Comparison of ENCODE assay signal across 46 mouse cellular contexts in the genomic region with DNA sequence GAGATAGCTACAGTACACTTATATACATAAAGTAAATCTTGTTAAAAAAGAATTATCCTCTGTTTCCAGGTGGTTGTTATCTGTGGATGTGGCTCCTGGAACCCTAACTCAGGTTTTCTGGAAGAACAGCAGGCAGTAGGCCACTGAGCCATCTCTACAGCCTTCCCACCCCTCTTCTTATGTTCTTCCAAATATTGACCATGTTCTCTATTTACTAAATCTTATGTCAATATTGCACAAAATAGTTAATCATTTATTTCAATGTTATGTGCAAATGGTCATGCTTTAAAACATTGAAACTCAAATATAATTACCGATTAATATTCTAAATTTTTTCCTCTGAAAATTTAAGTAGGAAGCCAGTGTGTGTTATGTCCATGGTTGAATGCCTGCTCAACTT. TPM values are rescaled to one million over a fixed set of nuclear protein-coding genes. Genes with fewer than 3 reads are reported as not detected.
"Had no signal": no experiment of that assay in that cellular context is flagged by ENCODE, and none has a peak within 500 bp of the region (broad histone marks: within the 10 kb centered on the region; RNA-seq: fewer than 3 reads in every experiment).

No protein-coding gene starts in this region.

- H3K4me3 ChIP-seq: left cerebral cortex, adult 2 months; limb, embryonic 10.5 days; limb, embryonic 12.5 days; limb, embryonic 13.5 days; limb, embryonic 15.5 days; liver, embryonic 13.5 days; liver, embryonic 15.5 days; lung, embryonic 15.5 days; megakaryocyte, embryonic 14.5 days; midbrain, embryonic 10.5 days; midbrain, embryonic 12.5 days; midbrain, embryonic 13.5 days; midbrain, embryonic 15.5 days; myocyte; neural tube, embryonic 12.5 days had no signal

- DNase-seq: left cerebral cortex, postnatal 4 days; liver; liver, embryonic 13.5 days; lung, adult 18-20 months; lung, adult 2 months; lung, embryonic 14.5 days; lung, postnatal 10 days; lung, postnatal 14 days; lung, postnatal 36 days; lung, postnatal 4 days; midbrain, embryonic 14.5 days had no signal

- H3K9ac ChIP-seq: limb, embryonic 12.5 days; limb, embryonic 13.5 days; limb, embryonic 15.5 days; liver, embryonic 13.5 days; liver, embryonic 14.5 days; liver, embryonic 15.5 days; lung, embryonic 14.5 days; lung, embryonic 15.5 days; midbrain, embryonic 12.5 days; midbrain, embryonic 13.5 days; midbrain, embryonic 15.5 days; neural tube, embryonic 12.5 days had no signal

- H3K4me1 ChIP-seq: limb, embryonic 10.5 days; limb, embryonic 12.5 days; limb, embryonic 13.5 days; limb, embryonic 15.5 days; liver, embryonic 13.5 days; liver, embryonic 15.5 days; lung, embryonic 15.5 days; megakaryocyte, embryonic 14.5 days; midbrain, embryonic 10.5 days; midbrain, embryonic 12.5 days; midbrain, embryonic 13.5 days; midbrain, embryonic 15.5 days; neural tube, embryonic 12.5 days had no signal

- H3K27me3 ChIP-seq: limb, embryonic 12.5 days; limb, embryonic 13.5 days; limb, embryonic 15.5 days; liver, embryonic 13.5 days; liver, embryonic 15.5 days; lung, embryonic 15.5 days; megakaryocyte, embryonic 14.5 days; midbrain, embryonic 12.5 days; midbrain, embryonic 13.5 days; midbrain, embryonic 15.5 days; neural tube, embryonic 12.5 days had no signal

- H3K27ac ChIP-seq: left cerebral cortex, adult 2 months; limb, embryonic 10.5 days; limb, embryonic 12.5 days; limb, embryonic 13.5 days; limb, embryonic 15.5 days; liver, embryonic 13.5 days; liver, embryonic 14.5 days; liver, embryonic 15.5 days; lung, embryonic 15.5 days; macrophage; midbrain, embryonic 10.5 days; midbrain, embryonic 12.5 days; midbrain, embryonic 13.5 days; midbrain, embryonic 15.5 days; neural tube, embryonic 12.5 days had no signal

- ATAC-seq: lung, postnatal 0 days; midbrain, embryonic 13.5 days; midbrain, embryonic 15.5 days; midbrain, embryonic 16.5 days had no signal

- H3K4me2 ChIP-seq: limb, embryonic 12.5 days; limb, embryonic 13.5 days; limb, embryonic 15.5 days; liver, embryonic 13.5 days; liver, embryonic 15.5 days; lung, embryonic 14.5 days; lung, embryonic 15.5 days; midbrain, embryonic 11.5 days; midbrain, embryonic 12.5 days; midbrain, embryonic 13.5 days; midbrain, embryonic 15.5 days; neural tube, embryonic 12.5 days had no signal

- H3K36me3 ChIP-seq: limb, embryonic 10.5 days; limb, embryonic 12.5 days; limb, embryonic 13.5 days; limb, embryonic 15.5 days; liver, embryonic 13.5 days; liver, embryonic 15.5 days; lung, embryonic 15.5 days; midbrain, embryonic 10.5 days; midbrain, embryonic 12.5 days; midbrain, embryonic 13.5 days; midbrain, embryonic 15.5 days; neural tube, embryonic 12.5 days had no signal

- H3K9me3 ChIP-seq: limb, embryonic 10.5 days; limb, embryonic 12.5 days; limb, embryonic 13.5 days; limb, embryonic 15.5 days; liver, embryonic 13.5 days; liver, embryonic 15.5 days; lung, embryonic 15.5 days; megakaryocyte, embryonic 14.5 days; midbrain, embryonic 10.5 days; midbrain, embryonic 12.5 days; midbrain, embryonic 13.5 days; midbrain, embryonic 15.5 days; neural tube, embryonic 12.5 days had no signal

RNA-seq across cellular contexts. Expression of gene Ces1c, which starts 9.1 kb away (rescaled TPM):
- total RNA-seq: left cerebral cortex, adult 18-20 months; left cerebral cortex, adult 2 months; left cerebral cortex, adult 8-10 months; left cerebral cortex, postnatal 10 days; left cerebral cortex, postnatal 14 days; left cerebral cortex, postnatal 25 days; left cerebral cortex, postnatal 36 days; left cerebral cortex, postnatal 4 days; megakaryocyte progenitor cell, adult 5-6 weeks; megakaryocyte, adult 5-6 weeks; megakaryocyte-erythroid progenitor cell, adult 5-6 weeks; midbrain, postnatal 0 days had no signal
- polyA plus RNA-seq: limb, embryonic 10.5 days; limb, embryonic 11.5 days; limb, embryonic 12.5 days; limb, embryonic 13.5 days; limb, embryonic 14.5 days; limb, embryonic 15.5 days; lung, embryonic 14.5 days; lung, embryonic 16.5 days; macrophage; midbrain, embryonic 10.5 days; midbrain, embryonic 11.5 days; midbrain, embryonic 12.5 days; midbrain, embryonic 13.5 days; midbrain, embryonic 14.5 days; midbrain, embryonic 15.5 days; midbrain, embryonic 16.5 days; midbrain, postnatal 0 days; myocyte; neural tube, embryonic 11.5 days; neural tube, embryonic 12.5 days had no signal

RNA-seq across cellular contexts. Expression of gene Ces1b, which starts 42.2 kb away (rescaled TPM):
- total RNA-seq: left cerebral cortex, adult 18-20 months; left cerebral cortex, adult 2 months; left cerebral cortex, adult 8-10 months; left cerebral cortex, postnatal 10 days; left cerebral cortex, postnatal 14 days; left cerebral cortex, postnatal 25 days; left cerebral cortex, postnatal 36 days; left cerebral cortex, postnatal 4 days; megakaryocyte progenitor cell, adult 5-6 weeks; megakaryocyte, adult 5-6 weeks; megakaryocyte-erythroid progenitor cell, adult 5-6 weeks; midbrain, postnatal 0 days; monocyte, adult 5-6 weeks had no signal
- polyA plus RNA-seq: limb, embryonic 10.5 days; limb, embryonic 11.5 days; limb, embryonic 12.5 days; limb, embryonic 13.5 days; limb, embryonic 14.5 days; limb, embryonic 15.5 days; liver, embryonic 13.5 days; liver, embryonic 14.5 days; liver, embryonic 15.5 days; liver, embryonic 16.5 days; lung, embryonic 14.5 days; macrophage; midbrain, embryonic 10.5 days; midbrain, embryonic 11.5 days; midbrain, embryonic 12.5 days; midbrain, embryonic 13.5 days; midbrain, embryonic 14.5 days; midbrain, embryonic 15.5 days; midbrain, embryonic 16.5 days; midbrain, postnatal 0 days; myocyte; neural tube, embryonic 11.5 days; neural tube, embryonic 12.5 days had no signal
